Mouse (Mus musculus) heart, postnatal 36 days (tissue): Measurements from ENCODE around the gene Myct1. TPM values are rescaled to one million over a fixed set of nuclear protein-coding genes. Genes with fewer than 3 reads are reported as not detected.

ENCODE experiments used
- DNase-seq, 2 experiments: peaks; one replicate each; pipeline ENCODE4 v3.0.0; 2021 to 2022
- intact Hi-C: fragments of 180-260 bp; cut with DNase I; formaldehyde crosslinking; loops from one replicate; pipeline ENCODE4 v1.15.1; 2025
- total RNA-seq, 2 experiments: library from RNA; stranded (reverse); gene quantifications; 2 replicates each; pipeline ENCODE4 v1.2.3; 2021

The Myct1 gene
- 10 to 100 TPM; 12.3 to 18.9 TPM for total RNA-seq

DNA sequence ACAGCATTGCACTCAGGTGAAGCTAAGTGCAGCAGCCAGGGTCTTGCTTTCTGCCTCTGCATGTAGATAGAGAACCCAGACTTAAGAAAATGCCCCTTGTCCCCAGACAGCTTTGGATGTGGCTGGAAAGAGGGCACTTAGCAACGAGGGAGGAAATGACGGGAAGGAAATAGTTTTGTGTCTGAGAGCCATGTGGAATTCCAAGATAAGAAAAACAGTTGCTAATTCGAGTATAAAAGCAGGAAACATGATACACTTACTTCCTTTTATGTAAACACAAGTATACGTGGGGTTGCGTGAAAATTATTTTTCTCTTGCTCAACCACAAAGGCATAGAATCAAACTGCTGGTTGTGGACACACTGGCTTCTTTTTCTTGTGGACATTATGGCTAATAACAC lies at the start of gene Myct1:
TSS of gene Myct1 (plus strand) at position 312 of the 400 bp plus-strand sequence.
- no peak for DNase-seq
- intact Hi-C loops, result loop anchor here (5.0 kb wide), 1 partner anchor 81 kb away; no protein-coding TSS in a partner anchor

DNA sequence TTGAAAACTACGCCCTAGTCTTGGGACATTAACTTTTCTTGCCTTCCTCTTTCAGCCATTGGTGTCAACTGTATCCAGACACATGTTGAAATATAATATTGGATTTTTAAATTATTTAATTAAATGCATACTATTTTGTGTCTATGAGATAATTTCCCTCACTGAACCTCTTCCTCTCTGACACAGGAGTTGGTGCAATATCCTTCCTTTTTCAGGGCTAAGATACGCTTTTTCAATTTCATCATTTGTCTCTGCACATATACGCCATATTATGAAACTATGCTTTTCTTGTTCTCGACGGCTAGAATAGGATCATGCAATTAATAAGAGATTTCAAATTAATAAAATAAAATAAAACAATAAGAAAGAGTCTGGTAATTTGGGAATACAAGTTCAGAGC lies 47.1 kb upstream of the Myct1 start:
- intact Hi-C loops, result no loop called here

DNA sequence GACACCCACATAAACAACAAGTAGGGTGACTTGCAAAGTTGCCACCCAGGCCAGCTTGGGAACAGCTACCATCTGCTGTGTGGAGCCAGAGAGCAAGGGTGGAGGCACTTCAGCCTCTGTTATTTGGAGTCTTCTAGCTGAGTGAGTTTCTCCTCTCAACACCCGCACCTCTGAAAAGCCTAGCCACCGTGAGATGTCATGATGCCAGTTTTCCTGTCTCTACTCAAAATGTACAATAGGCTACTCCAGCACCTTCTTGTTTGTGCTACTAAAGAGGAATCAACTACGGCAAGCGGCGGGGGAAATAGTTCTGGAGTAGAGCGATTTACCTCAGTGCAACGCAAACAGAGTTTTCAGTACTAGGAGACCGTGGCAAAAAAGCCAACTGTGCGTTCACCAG lies 45.8 kb upstream of the Myct1 start:
- DNase-seq, result no peak
- intact Hi-C loops, result no loop called here

More for the DNA sequence above, 47.1 kb upstream of the Myct1 start:
- DNase-seq, result no peak

DNA sequence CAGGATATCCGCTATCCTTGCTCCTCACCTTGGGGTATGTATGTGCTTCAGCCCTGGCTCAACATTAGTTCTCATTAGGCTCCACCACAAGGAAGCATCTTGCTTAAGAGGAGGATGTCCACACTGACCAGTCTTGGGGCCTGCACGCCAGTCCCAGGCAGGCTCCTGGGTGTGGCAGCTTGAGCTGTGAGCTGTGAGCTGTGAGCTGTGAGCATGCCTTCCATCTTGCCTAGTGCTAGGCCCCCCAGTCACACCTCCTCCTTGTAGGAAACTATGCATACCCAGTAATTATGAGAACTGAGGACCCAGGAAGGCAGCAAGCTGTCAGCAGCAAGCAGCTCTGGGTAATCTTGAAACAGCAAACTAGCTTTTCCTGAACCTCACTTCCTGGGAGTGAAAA lies 44.9 kb upstream of the Myct1 start:
- intact Hi-C loops, result no loop called here
- DNase-seq, result no peak

DNA sequence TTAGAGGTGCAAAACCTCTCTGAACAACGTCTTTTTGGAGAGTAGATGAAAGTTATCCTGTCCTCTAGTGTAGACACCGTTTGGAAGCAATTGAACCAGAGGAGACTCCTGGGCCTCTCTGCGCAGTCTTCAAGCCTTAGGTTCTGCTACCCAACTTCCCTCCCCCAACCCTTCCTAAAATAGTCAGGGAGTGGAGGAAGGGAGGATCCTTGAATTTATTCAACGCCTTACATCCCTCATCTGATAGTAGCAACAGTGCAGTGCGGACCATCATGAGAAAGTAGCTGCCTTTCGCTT lies 43.8 kb upstream of the Myct1 start:
- intact Hi-C loops, result loop anchor here (2.0 to 10.0 kb wide), 3 partner anchors 47 to 235 kb away; no protein-coding TSS in a partner anchor
- peak in 1 of 2 experiments; percentile 25 for DNase-seq

DNA sequence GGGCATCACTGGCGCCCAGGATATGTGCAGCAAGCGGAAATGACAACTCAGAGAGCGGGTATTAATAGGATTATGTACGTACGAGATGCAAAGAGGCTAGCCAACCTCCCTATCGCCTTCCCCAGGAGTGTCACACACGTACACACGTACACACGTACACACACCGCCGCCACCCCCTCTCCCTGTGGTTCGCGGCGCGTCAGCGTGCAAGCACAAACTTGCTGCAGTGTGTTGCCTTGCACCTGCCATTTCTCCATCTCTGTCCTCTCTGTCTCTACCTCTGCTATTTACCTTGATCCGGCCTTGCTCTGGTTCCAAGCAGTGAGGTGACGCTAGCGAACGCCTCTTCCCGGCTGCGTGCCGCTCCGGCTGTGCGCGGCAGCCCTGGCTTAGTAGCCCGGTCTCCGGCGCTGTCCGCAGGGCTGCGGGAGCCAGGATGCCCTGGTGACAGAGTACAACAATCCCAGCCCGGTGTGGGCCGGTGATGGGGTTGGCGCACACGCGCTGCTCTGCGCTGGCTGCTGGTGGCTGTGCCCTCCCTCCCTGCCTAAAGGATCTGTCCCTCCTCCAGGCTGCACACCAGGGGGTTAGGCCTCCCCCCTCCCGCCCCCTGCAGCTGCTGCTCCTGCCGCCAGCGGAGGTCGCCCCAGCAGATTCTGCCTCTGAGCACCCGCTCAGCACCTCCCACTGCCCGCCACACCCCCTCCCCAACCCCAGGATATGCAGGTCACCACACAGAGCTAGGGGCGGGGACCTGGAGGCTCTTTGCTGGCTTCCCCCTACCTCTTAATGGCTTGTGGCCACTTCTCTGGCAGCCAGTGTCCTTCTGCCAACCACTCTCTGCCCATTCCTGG lies 43.2 kb upstream of the Myct1 start:
- intact Hi-C loops, result loop anchor here (2.0 to 10.0 kb wide), 3 partner anchors 46 to 236 kb away; no protein-coding TSS in a partner anchor

DNA sequence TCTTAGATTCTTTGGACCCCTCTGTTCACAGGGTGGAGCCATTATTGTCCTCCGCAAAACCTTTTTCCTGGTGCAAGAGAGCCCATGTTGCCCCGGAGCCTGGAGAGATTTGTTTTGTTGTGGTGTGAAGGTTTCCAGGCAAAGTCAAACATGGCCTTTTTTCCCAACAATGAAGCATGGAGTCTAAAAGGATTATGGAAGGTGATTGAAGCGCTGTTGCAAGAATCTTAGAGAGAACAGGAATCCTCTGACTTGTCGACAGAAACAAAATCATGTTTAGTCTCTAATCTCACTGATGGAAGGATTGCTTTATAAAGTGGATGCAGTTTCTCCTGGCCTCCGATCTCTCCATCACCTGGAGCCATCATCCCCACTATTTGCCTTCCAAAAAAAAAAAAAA lies 42.2 kb upstream of the Myct1 start, which contains the start of gene Syne1:
TSS of gene Syne1 (minus strand) at position 101 of the 400 bp plus-strand sequence.
- no peak for DNase-seq
- intact Hi-C loops, result loop anchor here (2.0 to 10.0 kb wide), 3 partner anchors 45 to 237 kb away; no protein-coding TSS in a partner anchor

More for the DNA sequence above, 43.2 kb upstream of the Myct1 start:
- DNase-seq, result peak; percentile 43

DNA sequence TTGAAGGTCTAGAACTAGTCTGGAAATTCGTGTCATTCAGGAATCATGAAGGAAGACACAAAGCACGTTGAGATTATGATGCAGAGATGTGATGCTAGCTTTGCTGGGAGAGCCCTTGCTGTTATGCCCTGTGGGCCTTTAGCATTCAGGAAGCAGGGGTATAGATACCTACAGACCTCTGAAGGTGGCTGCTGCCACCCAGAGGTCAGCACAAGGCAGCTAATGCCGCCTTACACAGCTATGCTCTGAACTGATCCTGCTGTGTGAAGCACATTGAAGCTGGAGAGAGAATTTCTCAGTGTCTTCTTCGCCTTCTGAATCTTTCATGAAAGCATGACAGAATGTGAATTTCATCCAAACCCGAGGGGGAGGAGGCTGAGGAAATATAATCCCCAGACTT lies 38.6 kb upstream of the Myct1 start:
- DNase-seq, result no peak
- intact Hi-C loops, result loop anchor here (2.0 to 10.0 kb wide), 5 partner anchors 42 to 240 kb away; no protein-coding TSS in a partner anchor

DNA sequence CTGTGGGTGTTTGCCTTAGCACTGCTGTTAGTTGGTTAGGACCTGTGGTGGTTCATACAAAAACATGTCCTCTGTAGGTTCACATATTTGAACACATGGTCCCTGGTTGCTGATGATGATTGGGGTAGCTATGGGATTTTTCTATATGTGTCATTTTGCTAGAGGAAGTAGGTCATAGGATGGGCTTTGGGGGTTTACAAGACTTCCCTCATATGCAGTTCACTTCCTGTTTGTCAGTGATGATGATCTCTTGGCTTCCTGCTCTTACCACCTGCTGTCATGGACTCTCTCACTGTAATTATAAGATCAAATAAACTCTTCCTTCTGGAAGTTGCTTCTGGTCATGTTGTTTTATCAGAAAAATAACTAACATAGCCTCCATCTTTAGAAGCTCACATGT lies 34.8 kb upstream of the Myct1 start:
- intact Hi-C loops, result loop anchor here (10.0 kb wide), 1 partner anchor 244 kb away; no protein-coding TSS in a partner anchor
- DNase-seq, result no peak

DNA sequence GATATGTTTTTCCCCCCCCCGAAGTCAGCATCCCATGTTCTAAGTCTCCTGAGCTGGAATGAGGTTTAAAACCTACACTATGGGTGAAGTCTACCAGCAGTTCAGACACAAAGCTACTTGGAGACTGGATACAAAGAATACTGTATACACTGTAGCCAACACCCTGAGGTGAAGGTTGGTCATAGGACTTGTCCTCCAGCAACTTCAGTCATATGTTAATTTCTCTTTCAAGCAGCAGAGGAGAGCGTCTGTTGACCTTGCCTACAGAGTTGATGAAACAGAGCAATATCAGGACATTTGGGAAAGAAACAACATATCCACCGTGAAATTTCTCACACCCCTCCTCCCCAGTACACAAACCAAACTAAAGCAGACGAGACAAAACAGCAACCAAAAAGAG lies 33.0 kb upstream of the Myct1 start:
- DNase-seq, result no peak
- intact Hi-C loops, result no loop called here

DNA sequence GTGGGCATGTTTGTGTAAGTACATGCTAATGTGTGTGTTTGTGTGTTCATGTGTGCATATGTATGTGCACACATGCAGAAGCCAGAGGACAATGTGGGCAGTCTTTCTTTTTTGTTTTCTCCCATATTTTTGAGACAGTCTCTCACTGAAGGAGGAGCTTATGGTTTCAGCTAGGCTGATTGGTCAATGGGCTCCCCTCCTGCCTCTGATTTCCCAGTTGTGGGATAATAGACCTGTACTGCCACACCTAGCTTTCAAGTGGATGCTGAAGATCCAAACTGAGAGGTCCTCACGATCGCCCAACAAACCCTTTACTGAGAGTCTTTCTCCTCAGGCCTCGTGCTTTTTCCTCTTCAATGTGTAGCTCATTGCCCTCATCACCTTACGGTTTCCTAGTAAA lies 31.9 kb upstream of the Myct1 start:
- intact Hi-C loops, result no loop called here

DNA sequence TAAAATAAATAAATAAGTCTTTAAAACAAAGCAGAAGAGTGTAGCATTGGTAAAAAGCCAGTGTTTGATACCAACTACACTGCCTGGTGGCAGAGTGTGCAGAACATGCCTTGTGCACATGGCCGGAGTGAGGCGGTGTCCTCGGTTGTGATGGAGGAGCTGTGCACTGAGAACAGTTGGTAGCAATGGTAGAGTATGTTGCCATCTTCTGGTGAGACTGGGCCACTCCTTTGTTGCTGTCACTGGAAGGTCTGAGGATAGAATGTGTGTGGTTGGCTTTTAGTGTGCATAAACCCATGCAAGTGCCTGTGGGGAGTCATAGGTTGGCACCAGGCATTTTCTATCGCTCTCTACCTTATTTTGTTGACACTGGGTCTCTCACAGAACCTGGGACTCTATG lies 24.6 kb upstream of the Myct1 start:
- intact Hi-C loops, result no loop called here
- DNase-seq, result no peak

More for the DNA sequence above, 31.9 kb upstream of the Myct1 start:
- no peak for DNase-seq

DNA sequence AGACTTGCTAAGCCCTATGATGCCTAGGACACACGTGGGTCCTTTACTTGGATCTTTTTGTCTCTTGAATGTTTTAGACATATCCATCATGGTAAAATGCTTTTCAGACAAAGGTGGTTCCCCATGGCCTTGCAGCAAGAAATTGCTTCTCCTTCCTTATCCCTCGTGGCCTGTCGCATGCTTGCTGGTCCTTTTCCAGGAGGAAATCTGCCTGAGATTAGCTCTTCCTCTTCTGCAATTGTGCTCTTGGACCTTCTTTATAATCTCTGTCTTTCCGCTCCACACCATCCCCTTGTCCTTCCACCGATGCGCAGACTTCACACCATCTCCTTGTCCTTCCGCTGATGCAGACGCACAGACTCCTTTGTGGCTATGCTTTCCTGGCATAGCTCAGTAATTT lies 23.5 kb upstream of the Myct1 start:
- intact Hi-C loops, result no loop called here
- no peak for DNase-seq

DNA sequence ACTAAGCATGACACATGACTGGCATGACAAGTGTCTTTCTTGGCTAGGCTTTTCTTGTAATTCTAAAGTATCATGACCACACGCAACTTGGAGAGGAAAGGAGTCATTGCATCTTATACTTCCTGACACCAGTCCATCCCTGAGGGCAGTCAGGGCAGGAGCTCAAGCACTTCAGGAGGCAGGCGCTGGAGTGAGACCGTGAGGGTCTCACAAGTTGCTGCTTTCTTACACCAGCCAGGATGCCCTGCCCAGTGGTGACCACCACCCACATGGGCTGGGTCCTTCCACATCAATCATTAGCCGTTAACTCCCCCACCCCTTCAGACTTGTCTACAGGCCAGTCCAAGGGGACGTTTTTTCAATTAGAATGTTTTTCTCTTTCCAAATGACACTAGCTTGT lies 22.2 kb upstream of the Myct1 start:
- no peak for DNase-seq
- intact Hi-C loops, result no loop called here

DNA sequence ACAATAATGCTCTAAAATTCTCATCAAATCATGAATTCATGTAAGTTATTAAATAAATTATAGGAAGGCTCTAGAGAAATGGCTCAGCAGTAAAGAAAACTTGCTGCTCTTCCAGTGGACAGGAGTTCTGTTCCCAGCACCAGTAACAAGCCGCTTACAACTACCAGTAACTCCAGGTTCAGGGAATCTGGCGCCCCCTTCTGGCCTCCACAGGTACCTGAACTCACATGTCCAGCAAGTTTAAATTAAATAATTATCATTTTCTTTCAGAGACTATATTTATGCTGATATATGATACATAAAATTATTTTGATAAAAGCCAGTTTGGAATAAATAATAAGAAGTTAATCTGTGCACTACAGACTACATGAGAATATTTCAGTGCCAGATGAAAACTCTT lies 20.2 kb upstream of the Myct1 start:
- no peak for DNase-seq
- intact Hi-C loops, result no loop called here

DNA sequence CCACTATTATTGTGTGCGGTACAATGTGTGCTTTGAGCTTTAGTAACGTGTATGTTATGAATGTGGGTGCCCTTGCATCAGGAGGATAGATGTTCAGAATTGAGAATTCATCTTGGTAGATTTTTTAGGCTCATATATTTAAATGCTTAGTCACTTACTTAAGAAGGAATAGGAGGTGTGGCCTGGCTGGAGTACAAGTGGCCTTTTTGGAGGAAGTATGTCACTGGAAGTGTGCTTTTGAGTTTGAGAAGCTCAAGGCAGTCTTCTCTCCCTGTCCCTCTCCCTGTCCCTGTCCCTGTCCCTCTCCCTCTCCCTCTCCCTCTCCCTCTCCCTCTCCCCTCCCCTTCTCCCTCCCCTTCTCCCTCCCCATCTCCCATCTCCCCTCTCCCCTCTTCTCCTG lies 2.5 kb upstream of the Myct1 start:
- intact Hi-C loops, result loop anchor here (5.0 kb wide), 1 partner anchor 79 kb away; no protein-coding TSS in a partner anchor
- no peak for DNase-seq

DNA sequence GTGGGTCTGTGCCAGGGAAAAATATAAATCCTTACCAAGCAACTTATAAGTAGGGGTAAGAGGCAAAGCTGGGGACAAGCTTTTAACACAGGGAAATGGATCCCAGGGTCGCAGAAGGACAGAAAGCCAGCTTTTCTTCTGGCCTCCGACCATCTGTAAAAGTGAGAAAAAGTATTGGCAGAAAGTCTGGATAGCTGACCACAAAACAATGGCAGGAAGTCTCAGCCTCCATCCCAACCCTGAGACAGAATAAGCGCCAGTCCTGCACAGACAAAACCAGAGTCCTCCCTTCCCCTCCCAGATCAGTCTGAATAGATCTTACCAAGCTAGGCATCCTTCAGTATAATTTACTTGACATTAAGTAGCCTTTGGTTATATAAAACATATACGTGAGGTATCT lies 1.6 kb upstream of the Myct1 start:
- intact Hi-C loops, result loop anchor here (5.0 kb wide), 1 partner anchor 80 kb away; no protein-coding TSS in a partner anchor

DNA sequence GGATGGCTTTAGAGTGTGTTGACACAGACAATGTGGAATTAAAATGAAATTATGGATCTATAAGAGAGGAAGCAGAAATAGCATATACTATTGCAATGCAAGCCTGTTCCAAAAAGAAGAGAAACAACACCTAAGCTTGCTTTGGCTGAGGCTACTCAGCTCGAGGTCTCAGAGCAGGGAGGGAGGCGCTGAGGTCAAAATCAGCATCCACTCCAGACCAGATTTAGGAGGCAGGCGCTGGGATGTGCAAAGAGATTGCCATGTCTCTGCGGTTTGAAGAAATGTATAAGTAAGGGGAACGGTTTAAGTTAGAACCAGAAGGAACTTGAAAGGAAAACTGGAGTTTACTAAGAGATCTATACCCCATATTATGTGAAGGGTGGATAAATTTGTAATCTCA lies 882 bp downstream of the Myct1 start:
- intact Hi-C loops, result loop anchor here (5.0 kb wide), 1 partner anchor 82 kb away; no protein-coding TSS in a partner anchor
- DNase-seq, result no peak

More for the DNA sequence above, 1.6 kb upstream of the Myct1 start:
- peak; percentile 22 to 31 for DNase-seq

DNA sequence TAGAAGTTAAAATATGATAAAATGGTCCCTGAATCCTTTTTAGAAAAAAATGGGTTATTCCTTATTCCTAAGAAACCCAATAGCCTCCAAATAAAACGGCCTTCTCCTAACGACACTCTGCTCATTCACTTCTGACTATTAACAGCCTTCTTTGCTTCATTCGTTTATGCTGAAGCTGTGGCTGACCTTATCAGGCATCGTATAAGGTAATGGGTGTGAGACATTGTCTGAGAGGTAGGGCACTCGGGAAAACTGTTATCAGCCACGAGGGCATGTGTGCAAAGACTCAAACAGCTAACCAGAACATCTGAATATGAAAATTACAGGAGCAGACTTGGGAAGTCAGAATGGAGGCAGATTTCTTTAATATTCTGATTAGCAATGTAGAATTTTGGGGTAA lies 3.0 kb downstream of the Myct1 start:
- intact Hi-C loops, result loop anchor here (2.0 kb wide), 1 partner anchor 46 kb away; the partner anchor contains the start of gene Syne1
- DNase-seq, result no peak

DNA sequence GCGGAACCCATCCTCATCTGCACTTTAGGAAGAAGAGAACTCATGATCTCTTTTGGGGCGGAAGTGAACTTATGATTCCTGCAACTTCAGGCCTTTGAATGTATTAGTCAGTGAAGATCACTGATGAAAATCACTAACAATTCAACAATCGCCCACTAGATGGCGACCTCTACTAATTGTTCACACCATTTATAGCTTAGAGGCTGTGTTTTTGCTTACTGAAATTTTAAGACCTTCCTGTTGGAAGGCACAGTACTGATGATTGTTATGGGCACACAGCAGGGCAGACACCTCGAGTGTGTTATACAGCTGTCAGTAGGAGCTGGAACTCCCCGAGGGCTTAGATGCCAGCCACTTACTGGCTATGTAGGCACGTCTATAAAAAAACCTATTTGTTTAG lies 6.5 kb downstream of the Myct1 start:
- peak; percentile 56 to 65 for DNase-seq
- intact Hi-C loops, result loop anchor here (1.0 to 5.0 kb wide), 2 partner anchors 190 to 242 kb away; no protein-coding TSS in a partner anchor

DNA sequence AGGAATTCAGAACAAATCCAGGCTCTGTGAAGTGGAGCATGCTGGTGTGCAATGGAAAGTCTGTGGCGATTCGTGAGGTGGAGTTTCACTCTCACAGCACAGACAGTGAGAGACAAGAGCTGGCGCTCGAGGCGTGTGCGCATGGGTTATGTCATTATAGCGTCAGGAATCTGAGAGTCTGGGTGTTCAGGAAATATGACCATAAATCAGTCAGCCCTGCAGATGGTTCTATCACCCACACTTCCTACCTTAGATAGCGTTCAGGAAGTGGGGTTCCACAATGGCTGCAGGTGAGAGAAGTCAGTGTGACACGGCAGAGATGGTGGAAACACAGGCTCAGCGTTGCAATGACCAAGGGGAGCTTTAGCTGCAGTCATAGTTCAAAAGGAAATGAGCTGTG lies 9.9 kb downstream of the Myct1 start:
- DNase-seq, result no peak
- intact Hi-C loops, result loop anchor here (2.0 to 5.0 kb wide), 2 partner anchors 31 to 239 kb away; no protein-coding TSS in a partner anchor

DNA sequence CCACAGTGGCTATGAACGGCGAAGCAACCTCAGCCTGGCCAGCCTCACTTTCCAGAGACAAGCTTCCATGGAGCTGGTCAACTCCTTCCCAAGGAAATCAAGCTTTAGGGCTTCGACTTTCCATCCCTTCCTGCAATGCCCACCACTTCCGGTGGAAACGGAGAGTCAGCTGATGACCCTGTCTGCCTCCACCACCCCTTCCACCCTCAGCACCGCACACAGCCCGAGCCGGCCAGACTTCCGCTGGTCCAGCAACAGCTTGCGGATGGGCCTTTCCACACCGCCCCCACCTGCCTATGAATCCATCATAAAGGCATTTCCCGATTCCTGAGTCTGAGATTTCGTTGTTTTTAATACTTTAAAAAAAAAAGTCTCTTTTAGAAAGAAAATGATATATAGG lies 10.8 kb downstream of the Myct1 start:
- intact Hi-C loops, result loop anchor here (5.0 kb wide), 1 partner anchor 238 kb away; no protein-coding TSS in a partner anchor

More for the DNA sequence above, 10.8 kb downstream of the Myct1 start:
- DNase-seq, result no peak
